ENCODE assay signal across 22 mouse cellular contexts in the genomic region with DNA sequence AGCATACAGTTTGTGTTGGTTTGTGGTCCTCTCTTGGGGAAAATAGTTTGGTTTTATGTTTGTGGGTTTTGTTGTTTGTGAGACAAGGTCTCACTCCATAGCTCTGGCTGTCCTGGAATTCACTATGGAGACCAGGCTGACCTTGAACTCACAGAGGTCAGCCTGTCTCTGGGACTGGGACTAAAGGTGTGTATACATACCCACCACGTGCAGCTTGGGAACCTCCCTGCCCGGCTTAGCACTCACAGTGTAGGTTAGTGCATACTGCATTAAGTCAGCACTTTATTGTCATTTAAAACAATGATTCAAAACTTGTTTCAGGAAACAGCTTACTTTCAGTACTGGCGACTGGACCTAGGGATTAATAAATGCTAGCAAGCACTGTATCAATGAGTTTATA. TPM values are rescaled to one million over a fixed set of nuclear protein-coding genes. Genes with fewer than 3 reads are reported as not detected.
DNase-seq lines count a peak whose midpoint lies in the region; ATAC-seq lines count a peak whose summit lies in the region.
"Had no signal": no experiment of that assay in that cellular context is flagged by ENCODE, and none has a peak within 500 bp of the region (broad histone marks: within the 10 kb centered on the region; RNA-seq: fewer than 3 reads in every experiment).

No protein-coding gene starts in this region.

- no peak overlapping the region for H3K4me3 ChIP-seq in liver, embryonic 16.5 days (ENCODE audit: low read depth, low read length)
- H3K4me3 ChIP-seq in forebrain, embryonic 14.5 days (ENCODE audit: low read depth, low read length): no peak overlapping the region
- H3K4me3 ChIP-seq: embryonic facial prominence, embryonic 10.5 days; embryonic facial prominence, embryonic 12.5 days; forebrain, embryonic 13.5 days had no signal

- H3K36me3 ChIP-seq in liver, embryonic 16.5 days (ENCODE audit: control insufficient read depth, insufficient read depth): no peaks in the 10 kb centered on the region
- no peaks in the 10 kb centered on the region for H3K36me3 ChIP-seq in forebrain, embryonic 14.5 days (ENCODE audit: control insufficient read depth, insufficient read depth, low read length)
- H3K36me3 ChIP-seq: embryonic facial prominence, embryonic 10.5 days; embryonic facial prominence, embryonic 12.5 days; G1E had no signal

- H3K27ac ChIP-seq in liver, embryonic 16.5 days (ENCODE audit: low read length): no peak overlapping the region
- H3K27ac ChIP-seq in forebrain, embryonic 14.5 days (ENCODE audit: low read depth, low read length): no peak overlapping the region
- H3K27ac ChIP-seq: embryonic facial prominence, embryonic 10.5 days; embryonic facial prominence, embryonic 12.5 days; forebrain, embryonic 13.5 days had no signal

- no peak overlapping the region for H3K9ac ChIP-seq in liver, embryonic 16.5 days (ENCODE audit: low read depth, low read length)
- no peak overlapping the region for H3K9ac ChIP-seq in forebrain, embryonic 14.5 days (ENCODE audit: low read length)
- H3K9ac ChIP-seq: embryonic facial prominence, embryonic 12.5 days; forebrain, embryonic 13.5 days had no signal

- WGBS in liver, embryonic 16.5 days (ENCODE audit: insufficient replicate concordance): 59% methylated on average over 3 of the region's 3 CpGs
- 60% methylated on average over 3 of the region's 3 CpGs for WGBS in forebrain, embryonic 14.5 days

- H3K4me2 ChIP-seq in liver, embryonic 16.5 days (ENCODE audit: low read depth, low read length): no peak overlapping the region
- H3K4me2 ChIP-seq in forebrain, embryonic 14.5 days (ENCODE audit: low read length): no peak overlapping the region
- H3K4me2 ChIP-seq: embryonic facial prominence, embryonic 12.5 days; forebrain, embryonic 13.5 days had no signal

- H3K4me1 ChIP-seq in liver, embryonic 16.5 days (ENCODE audit: control insufficient read depth, low read depth, low read length): no peaks in the 10 kb centered on the region
- H3K4me1 ChIP-seq in forebrain, embryonic 14.5 days (ENCODE audit: control insufficient read depth, insufficient read depth, low read length): no peaks in the 10 kb centered on the region
- H3K4me1 ChIP-seq: forebrain, embryonic 13.5 days had no signal

- DNase-seq in liver: no peak
- DNase-seq in ES-CJ7 (ENCODE audit: low read depth, low spot score): peak; percentile 76
- DNase-seq in R1 (ENCODE audit: low read depth, low spot score): peak; percentile 88
- no peak for DNase-seq in kidney, adult 18-20 months
- no peak for DNase-seq in right cerebral cortex, postnatal 4 days
- DNase-seq in forebrain, embryonic 14.5 days (ENCODE audit: low spot score): no peak
- DNase-seq: adrenal gland, adult 8-10 months; adrenal gland, postnatal 14 days; adrenal gland, postnatal 36 days; cerebellum, adult 11-12 months; cerebellum, adult 2 months; cerebellum, adult 9-10 months; cerebellum, postnatal 10 days; cerebellum, postnatal 25 days had no signal

- ATAC-seq in liver, embryonic 16.5 days (ENCODE audit: low read depth): peak; percentile 63; the same call in 1 of the 2 replicates
- no peak for ATAC-seq in forebrain, embryonic 14.5 days
- ATAC-seq: activated CD4-positive, CD25-positive, alpha-beta regulatory T cell, adult 4 months; forebrain, embryonic 13.5 days; forebrain, embryonic 16.5 days; Patski had no signal

- no peaks in the 10 kb centered on the region for H3K27me3 ChIP-seq in liver, embryonic 16.5 days (ENCODE audit: control insufficient read depth, insufficient read depth, low read depth, low read length)
- no peaks in the 10 kb centered on the region for H3K27me3 ChIP-seq in forebrain, embryonic 14.5 days (replicated peaks; ENCODE audit: control insufficient read depth, insufficient read depth, low read length)
- H3K27me3 ChIP-seq: embryonic facial prominence, embryonic 12.5 days; forebrain, embryonic 13.5 days; Patski had no signal

- H3K9me3 ChIP-seq in liver, embryonic 16.5 days (replicated peaks; ENCODE audit: control insufficient read depth, low read length): no peaks in the 10 kb centered on the region
- no peaks in the 10 kb centered on the region for H3K9me3 ChIP-seq in forebrain, embryonic 14.5 days (replicated peaks; ENCODE audit: control insufficient read depth, low read length)
- H3K9me3 ChIP-seq: embryonic facial prominence, embryonic 10.5 days; embryonic facial prominence, embryonic 12.5 days; forebrain, embryonic 13.5 days; G1E had no signal

RNA-seq across cellular contexts. Expression of a gene that starts 41.1 kb away (rescaled TPM):
- 10.8 and 12.2 TPM in 2 replicates for polyA plus RNA-seq in liver, embryonic 16.5 days (2015; fragmentation: Nextera tagmentation; extraction: Ambion mirVana)
- polyA plus RNA-seq in forebrain, embryonic 14.5 days (2014; fragmentation: Nextera tagmentation; extraction: Ambion mirVana): 16.4 and 20.5 TPM in 2 replicates

Comparison
In these comparisons a context has a peak if more than half of its experiments do, and no peak if none do; other contexts are left out.
1. DNase-seq: peak in ES-CJ7 (single experiment) and R1 (single experiment); none in liver (single experiment), kidney, adult 18-20 months (single experiment), right cerebral cortex, postnatal 4 days (single experiment) and forebrain, embryonic 14.5 days (single experiment).